Mouse (Mus musculus): ENCODE data around the gene Olfr340. TPM values are rescaled to one million over a fixed set of nuclear protein-coding genes. Genes with fewer than 3 reads are reported as not detected.

Gene Olfr340
- not detected for polyA plus RNA-seq (2014; fragmentation: Illumina TruSeq; extraction: RNeasy Lipid Tissue Mini Kit (QIAGEN cat#74804); ENCODE audit: low read depth, low replicate concordance)

GRCm38 (mm10) chr2:36452287-36452686 lies at the start of gene Olfr340:
TSS of gene Olfr340 (plus strand) at chr2:36452587.

GRCm38 (mm10) chr2:36418647-36419046 lies 33.7 kb upstream of the Olfr340 start, which contains the start of gene Olfr339:
TSS of gene Olfr339 (plus strand) at chr2:36418947.

GRCm38 (mm10) chr2:36482368-36482767 lies 30.0 kb downstream of the Olfr340 start, which contains the start of gene Olfr341:
TSS of gene Olfr341 (minus strand) at chr2:36482468.

Other genes starting within 250 kb of the Olfr340 start
- 9.7 TPM for gene Ptgs1, start 222.2 kb upstream of the Olfr340 start, polyA plus RNA-seq (2014; fragmentation: Illumina TruSeq; extraction: RNeasy Lipid Tissue Mini Kit (QIAGEN cat#74804); ENCODE audit: low read depth, low replicate concordance)
- not detected for gene Olfr338, start 79.1 kb upstream of the Olfr340 start, polyA plus RNA-seq (2014; fragmentation: Illumina TruSeq; extraction: RNeasy Lipid Tissue Mini Kit (QIAGEN cat#74804); ENCODE audit: low read depth, low replicate concordance)
- gene Olfr339, start 33.6 kb upstream of the Olfr340 start, polyA plus RNA-seq (2014; fragmentation: Illumina TruSeq; extraction: RNeasy Lipid Tissue Mini Kit (QIAGEN cat#74804); ENCODE audit: low read depth, low replicate concordance) = not detected
- not detected for gene Olfr341, start 29.9 kb downstream of the Olfr340 start, polyA plus RNA-seq (2014; fragmentation: Illumina TruSeq; extraction: RNeasy Lipid Tissue Mini Kit (QIAGEN cat#74804); ENCODE audit: low read depth, low replicate concordance)
- not detected for gene Olfr342, start 72.4 kb downstream of the Olfr340 start, polyA plus RNA-seq (2014; fragmentation: Illumina TruSeq; extraction: RNeasy Lipid Tissue Mini Kit (QIAGEN cat#74804); ENCODE audit: low read depth, low replicate concordance)
- gene Olfr344, start 114.1 kb downstream of the Olfr340 start, polyA plus RNA-seq (2014; fragmentation: Illumina TruSeq; extraction: RNeasy Lipid Tissue Mini Kit (QIAGEN cat#74804); ENCODE audit: low read depth, low replicate concordance) = not detected
- gene Olfr345, start 187.5 kb downstream of the Olfr340 start, polyA plus RNA-seq (2014; fragmentation: Illumina TruSeq; extraction: RNeasy Lipid Tissue Mini Kit (QIAGEN cat#74804); ENCODE audit: low read depth, low replicate concordance) = not detected
- gene Olfr346, start 233.2 kb downstream of the Olfr340 start, polyA plus RNA-seq (2014; fragmentation: Illumina TruSeq; extraction: RNeasy Lipid Tissue Mini Kit (QIAGEN cat#74804); ENCODE audit: low read depth, low replicate concordance) = not detected

Data from adrenal gland, adult 10 weeks (tissue).